Mouse (Mus musculus): ENCODE data around the gene Pygo2.

DNA sequence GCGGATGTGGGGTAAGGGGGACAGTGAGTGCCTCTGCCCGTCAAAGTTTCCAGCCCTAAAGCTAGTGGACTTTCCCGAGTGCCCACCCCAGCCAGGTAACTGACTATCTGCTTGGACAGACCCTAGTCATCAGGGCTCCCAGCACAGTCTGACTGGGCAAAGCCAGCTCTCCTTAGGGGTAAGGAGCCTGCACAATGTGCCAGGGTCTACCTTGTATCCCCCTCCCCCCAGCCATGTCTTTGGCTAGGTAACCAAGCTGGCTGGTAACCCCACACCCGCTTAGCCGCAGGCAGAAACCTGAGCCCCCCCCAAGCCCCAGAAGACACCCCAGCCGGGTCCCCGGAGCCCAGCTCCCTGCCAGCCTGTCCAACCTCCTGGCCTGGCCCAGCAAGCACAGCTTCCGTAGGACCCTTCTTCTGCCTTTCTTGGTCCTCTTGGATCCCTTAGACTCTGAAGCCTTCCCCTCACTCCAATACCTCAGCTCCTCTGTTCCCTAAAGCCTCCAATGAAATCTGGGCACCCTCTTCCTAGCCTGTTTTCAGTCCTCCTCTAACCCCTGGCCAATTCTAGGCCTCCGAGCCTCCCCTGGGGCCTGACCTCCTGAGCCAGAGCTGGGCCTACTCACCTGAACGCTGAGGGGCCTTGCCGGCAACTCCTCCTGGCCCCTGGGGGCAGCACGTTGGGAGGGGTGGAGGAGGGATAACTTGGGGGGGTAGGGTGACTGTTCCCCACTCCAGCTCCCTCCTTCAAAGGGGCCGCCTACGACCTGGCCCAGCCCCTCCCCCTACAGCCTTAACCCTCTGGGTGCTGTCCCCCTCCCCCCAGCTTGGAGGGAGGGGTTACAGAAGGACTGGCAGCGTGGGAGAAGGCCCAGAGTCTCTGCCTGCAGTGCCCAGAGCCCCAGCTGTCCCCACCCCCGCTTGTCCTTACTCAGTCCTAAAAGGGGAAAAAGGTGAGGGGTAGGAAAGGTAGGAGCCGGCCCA lies 43.3 kb upstream of the Pygo2 start:
- TF ChIP-seq POLR2A (IDR thresholded peaks at IDR 0.05; ENCODE audit: insufficient read depth, low read depth, low read length) (no peak), CTCF (IDR thresholded peaks at IDR 0.05) (no peak), EP300 (IDR thresholded peaks at IDR 0.05; ENCODE audit: insufficient read depth, low read depth, low read length) (no peak)

Measured in heart, adult 2 months (tissue).